Mouse (Mus musculus): ENCODE data around the gene Ifitm6. TPM values are rescaled to one million over a fixed set of nuclear protein-coding genes. Genes with fewer than 3 reads are reported as not detected.
"Not testable (repeated sequence)": the region's sequence is repeated elsewhere in the genome, so short reads cannot be mapped to it uniquely, and the experiment has no call there.

Gene Ifitm6
- polyA plus RNA-seq (2016; fragmentation: Nextera tagmentation; extraction: Ambion mirVana) = 1.4 and 2.7 TPM in 2 replicates

DNA sequence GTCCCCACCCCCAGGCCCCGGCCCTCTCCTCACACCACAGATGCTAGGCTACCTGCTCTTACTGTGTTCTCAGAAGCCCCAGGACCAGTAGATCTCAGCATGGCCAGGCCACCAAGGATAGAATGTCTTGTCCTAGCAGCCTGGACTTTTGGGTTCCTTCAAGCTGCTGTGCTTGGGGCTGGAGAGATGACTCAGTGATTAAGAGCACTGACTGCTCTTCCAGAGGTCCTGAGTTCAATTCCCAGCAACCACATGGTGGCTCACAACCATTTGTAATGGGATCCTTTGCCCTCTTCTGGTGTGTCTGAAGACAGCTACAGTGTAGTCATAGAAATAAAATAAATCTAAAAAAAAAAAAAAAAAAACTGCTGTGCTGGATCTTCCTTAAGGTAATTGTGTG lies at the start of gene Ifitm6:
Gene Ifitm6, minus strand, starts transcription at position 101 of the 400 bp plus-strand sequence.
- H3K36me3 ChIP-seq; H3K9ac ChIP-seq; H3K27ac ChIP-seq; H3K27me3 ChIP-seq (replicated peaks); H3K4me2 ChIP-seq; H3K4me3 ChIP-seq; H3K4me1 ChIP-seq; H3K9me3 ChIP-seq (replicated peaks); ATAC-seq: not testable (repeated sequence)
- 77% methylated on average over 1 of the region's 1 CpGs for WGBS (ENCODE audit: insufficient replicate concordance)

DNA sequence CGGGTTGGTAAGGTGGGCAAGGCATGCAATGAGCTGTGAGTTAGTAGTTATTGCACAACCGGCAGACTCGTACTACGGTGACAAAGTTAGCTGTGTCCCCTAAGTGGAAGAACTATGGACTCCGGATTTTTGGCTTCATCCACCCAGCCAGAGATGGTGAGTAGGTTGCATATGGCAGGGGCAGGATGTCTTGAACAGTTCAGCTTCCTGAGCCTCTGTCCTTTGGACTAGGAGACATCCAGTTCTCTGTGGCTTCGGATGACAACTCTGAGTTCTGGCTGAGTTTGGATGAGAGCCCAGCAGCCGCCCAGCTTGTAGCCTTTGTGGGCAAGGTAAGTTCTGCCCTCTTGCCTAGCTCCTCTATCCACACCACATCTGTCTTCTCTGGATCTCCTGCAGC lies 46.9 kb upstream of the Ifitm6 start:
- Histone ChIP-seq H3K36me3 (no peaks in the 10 kb centered on the region), H3K4me2 (no peak overlapping the region), H3K27me3 (replicated peaks) (peaks cover 95% of the 10 kb centered on the region), H3K27ac (no peak overlapping the region), H3K9ac (no peak overlapping the region), H3K9me3 (replicated peaks) (no peaks in the 10 kb centered on the region), H3K4me3 (no peak overlapping the region), H3K4me1 (peaks cover 46% of the 10 kb centered on the region)
- ATAC-seq = no peak
- 61% methylated on average over 7 of the region's 7 CpGs for WGBS (ENCODE audit: insufficient replicate concordance)

- Histone ChIP-seq H3K4me1 (peaks cover 46% of the 10 kb centered on the region), H3K27ac (no peak overlapping the region), H3K27me3 (replicated peaks) (peaks cover 97% of the 10 kb centered on the region), H3K9me3 (replicated peaks) (no peaks in the 10 kb centered on the region), H3K36me3 (no peaks in the 10 kb centered on the region), H3K9ac (no peak overlapping the region), H3K4me2 (no peak overlapping the region), H3K4me3 (no peak overlapping the region)
- 26% methylated on average over 7 of the region's 7 CpGs for WGBS (ENCODE audit: insufficient replicate concordance)
- peak; percentile 16; the same call in 1 of the 2 replicates for ATAC-seq
These were observed 46.5 kb upstream of the Ifitm6 start for GRCm38 (mm10) chr7:141064175-141064574.

DNA sequence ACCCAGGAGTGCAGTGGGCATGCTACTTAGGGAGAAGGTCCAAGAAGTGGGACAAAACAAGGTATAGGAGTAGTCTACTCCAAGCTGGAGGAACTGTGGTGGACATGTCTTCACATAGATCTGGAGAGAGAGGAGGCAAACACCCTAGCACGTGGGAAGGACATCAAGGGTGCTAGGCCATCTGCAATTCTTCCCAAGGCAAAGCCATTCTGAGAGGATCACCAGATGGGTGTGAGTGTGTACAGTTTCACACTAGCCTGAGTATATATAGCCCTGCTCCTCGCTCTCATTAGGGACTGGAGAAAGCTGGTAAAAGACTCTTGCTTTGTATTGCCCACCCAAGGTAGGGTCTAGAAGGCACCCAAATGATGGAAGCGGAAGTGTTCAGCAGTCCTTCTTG lies 45.6 kb upstream of the Ifitm6 start:
- H3K27me3 ChIP-seq (replicated peaks) = peaks cover 97% of the 10 kb centered on the region
- H3K27ac ChIP-seq = no peak overlapping the region
- H3K36me3 ChIP-seq = no peaks in the 10 kb centered on the region
- peaks cover 46% of the 10 kb centered on the region for H3K4me1 ChIP-seq
- no peak overlapping the region for H3K4me3 ChIP-seq
- H3K4me2 ChIP-seq = no peak overlapping the region
- 71% methylated on average over 3 of the region's 3 CpGs for WGBS (ENCODE audit: insufficient replicate concordance)
- ATAC-seq = no peak
- no peaks in the 10 kb centered on the region for H3K9me3 ChIP-seq (replicated peaks)
- H3K9ac ChIP-seq = no peak overlapping the region

- H3K27ac ChIP-seq = no peak overlapping the region
- no peak for ATAC-seq
- no peak overlapping the region for H3K4me2 ChIP-seq
- 25% methylated on average over 7 of the region's 7 CpGs for WGBS (ENCODE audit: insufficient replicate concordance)
- H3K4me3 ChIP-seq = no peak overlapping the region
- no peaks in the 10 kb centered on the region for H3K9me3 ChIP-seq (replicated peaks)
- no peaks in the 10 kb centered on the region for H3K36me3 ChIP-seq
- H3K9ac ChIP-seq = no peak overlapping the region
- peaks cover 46% of the 10 kb centered on the region for H3K4me1 ChIP-seq
- peaks cover 97% of the 10 kb centered on the region for H3K27me3 ChIP-seq (replicated peaks)
These were observed 44.8 kb upstream of the Ifitm6 start for GRCm38 (mm10) chr7:141062525-141062924.

DNA sequence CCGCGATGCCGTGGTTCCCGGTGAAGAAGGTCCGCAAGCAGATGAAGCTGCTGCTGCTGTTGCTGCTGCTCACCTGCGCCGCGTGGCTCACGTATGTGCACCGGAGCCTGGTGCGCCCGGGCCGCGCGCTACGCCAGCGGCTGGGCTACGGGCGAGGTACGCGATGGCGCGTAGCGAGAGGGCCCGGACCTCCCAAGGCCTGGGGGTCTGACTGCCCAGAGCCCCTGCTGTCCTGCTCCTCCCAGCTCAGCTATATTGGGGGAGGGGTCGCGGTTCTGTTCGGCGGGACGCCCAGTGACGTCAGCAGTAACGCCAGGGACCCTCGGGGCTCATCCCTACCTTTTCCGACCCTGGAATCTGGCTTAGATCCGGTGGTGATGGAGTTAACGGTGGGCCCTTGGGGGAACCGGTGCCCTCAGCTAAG lies 43.6 kb upstream of the Ifitm6 start:
- peak overlapping the region; percentile 47 for H3K9ac ChIP-seq
- H3K4me3 ChIP-seq = peak overlapping the region; percentile 54
- ATAC-seq = no peak
- no peak overlapping the region for H3K27ac ChIP-seq
- no peaks in the 10 kb centered on the region for H3K36me3 ChIP-seq
- peak overlapping the region; percentile 78 for H3K4me2 ChIP-seq
- H3K4me1 ChIP-seq = peaks cover 46% of the 10 kb centered on the region
- peaks cover 95% of the 10 kb centered on the region for H3K27me3 ChIP-seq (replicated peaks)
- no peaks in the 10 kb centered on the region for H3K9me3 ChIP-seq (replicated peaks)
- 5% methylated on average over 37 of the region's 37 CpGs for WGBS (ENCODE audit: insufficient replicate concordance)

DNA sequence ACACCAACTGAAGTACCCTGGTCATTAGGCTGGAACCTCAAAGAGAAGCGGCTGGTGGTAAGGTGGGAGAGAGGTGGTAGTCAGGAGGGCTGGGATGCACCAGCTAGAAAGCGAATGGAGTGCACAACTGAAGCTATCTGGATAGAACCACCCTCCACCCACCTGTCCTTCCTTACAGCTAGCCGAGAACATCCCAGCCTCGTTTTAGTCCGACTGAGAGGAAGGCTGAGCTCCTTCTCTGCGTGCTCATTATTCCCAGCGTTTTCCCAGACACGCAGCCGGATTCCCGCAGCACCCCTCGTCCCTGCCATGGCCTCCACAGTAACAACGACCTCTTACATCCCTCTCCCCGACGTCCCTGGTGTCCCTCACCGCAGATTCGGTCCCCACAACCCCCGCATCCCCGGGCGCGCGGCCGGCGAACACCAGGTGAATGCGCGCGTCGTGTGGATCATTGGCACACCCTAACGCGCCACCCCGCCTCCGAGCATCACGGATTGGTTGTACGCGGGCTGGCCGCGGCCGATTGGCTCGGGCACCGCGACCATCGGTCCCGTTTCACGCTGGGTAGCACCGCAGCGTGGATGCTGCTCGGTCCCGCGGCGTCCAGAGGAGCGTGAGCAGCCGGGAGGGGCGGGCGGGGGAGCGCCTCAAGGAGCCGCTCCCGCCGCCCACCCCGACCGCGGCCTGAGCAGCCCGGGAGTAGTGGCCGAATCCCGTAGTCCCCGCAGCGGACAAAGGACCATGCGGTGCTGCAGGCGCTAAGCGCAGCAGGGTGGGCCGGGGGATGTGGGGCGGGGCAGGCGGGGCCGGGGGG lies 42.9 kb upstream of the Ifitm6 start, which contains the start of gene B4galnt4:
Gene B4galnt4, plus strand, starts transcription at position 679 of the 817 bp plus-strand sequence.
- Histone ChIP-seq H3K4me1 (peaks cover 46% of the 10 kb centered on the region), H3K27ac (no peak within 1 kb of the TSS), H3K4me2 (peak within 1 kb of the TSS; percentile 78), H3K36me3 (no peaks in the 10 kb centered on the region), H3K9me3 (replicated peaks) (0 out of 2 replicates have a peak, but pooled peaks cover 3% of the 10 kb centered on the region), H3K27me3 (replicated peaks) (peaks cover 91% of the 10 kb centered on the region), H3K9ac (peak within 1 kb of the TSS; percentile 47), H3K4me3 (peak within 1 kb of the TSS; percentile 54)
- ATAC-seq = peak; percentile 40; the same call in 1 of the 2 replicates
- WGBS (ENCODE audit: insufficient replicate concordance) = 3% methylated on average over 72 of the region's 72 CpGs

- no peak overlapping the region for H3K27ac ChIP-seq
- peak overlapping the region; percentile 54; the same call in 1 of the 2 replicates for H3K4me3 ChIP-seq
- ATAC-seq = peak; percentile 64
- H3K4me1 ChIP-seq = peaks cover 45% of the 10 kb centered on the region
- H3K27me3 ChIP-seq (replicated peaks) = peaks cover 84% of the 10 kb centered on the region
- no peak overlapping the region for H3K9ac ChIP-seq
- H3K36me3 ChIP-seq = no peaks in the 10 kb centered on the region
- 0 out of 2 replicates have a peak, but pooled peaks cover 3% of the 10 kb centered on the region for H3K9me3 ChIP-seq (replicated peaks)
- H3K4me2 ChIP-seq = 0 out of 2 replicates have a peak overlapping the region, but pooled peaks have one; percentile 78
- WGBS (ENCODE audit: insufficient replicate concordance) = 53% methylated on average over 2 of the region's 2 CpGs
These were observed 42.2 kb upstream of the Ifitm6 start for GRCm38 (mm10) chr7:141059929-141060328.

DNA sequence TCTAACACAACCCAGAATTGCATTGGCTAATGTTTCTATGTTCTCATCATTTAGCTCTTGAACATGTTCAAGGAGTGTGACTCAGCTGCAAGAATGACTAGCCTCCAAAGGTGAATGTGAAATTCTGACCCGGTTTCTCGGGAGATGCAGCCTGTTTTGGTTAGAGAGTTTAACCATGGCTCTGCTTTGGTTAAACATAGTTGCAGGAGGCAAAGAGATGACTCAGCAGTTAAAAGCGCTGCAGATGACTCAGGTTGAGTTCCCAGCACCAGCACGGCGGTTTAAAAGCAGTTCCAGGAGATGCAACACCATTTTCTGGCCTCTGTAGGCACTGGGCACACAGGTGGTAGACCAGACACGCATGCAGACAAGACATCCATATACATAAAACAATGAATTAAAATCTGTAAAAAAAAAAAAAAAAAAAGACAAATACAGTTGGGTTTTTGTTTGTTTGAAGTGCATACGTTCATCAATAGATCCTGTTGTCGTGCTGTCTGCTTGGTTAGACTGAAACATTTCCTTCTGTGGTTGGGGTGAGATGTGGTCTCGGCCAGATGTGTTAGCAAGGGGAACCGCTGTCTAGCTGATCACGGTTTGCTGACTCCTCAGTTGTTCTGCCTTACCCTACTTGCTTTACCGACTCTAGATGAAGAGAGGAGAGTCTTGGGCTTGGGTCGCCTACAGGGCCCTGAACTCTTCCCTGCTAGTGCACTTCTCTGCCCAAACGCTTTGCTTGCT lies 41.0 kb upstream of the Ifitm6 start:
- ATAC-seq = no peak
- H3K36me3 ChIP-seq = no peaks in the 10 kb centered on the region
- peaks cover 36% of the 10 kb centered on the region for H3K4me1 ChIP-seq
- H3K9me3 ChIP-seq (replicated peaks) = 0 out of 2 replicates have a peak, but pooled peaks cover 3% of the 10 kb centered on the region
- 59% methylated on average over 14 of the region's 14 CpGs for WGBS (ENCODE audit: insufficient replicate concordance)
- H3K4me2 ChIP-seq = no peak overlapping the region
- no peak overlapping the region for H3K27ac ChIP-seq
- H3K27me3 ChIP-seq (replicated peaks) = peaks cover 82% of the 10 kb centered on the region
- no peak overlapping the region for H3K4me3 ChIP-seq
- H3K9ac ChIP-seq = no peak overlapping the region

DNA sequence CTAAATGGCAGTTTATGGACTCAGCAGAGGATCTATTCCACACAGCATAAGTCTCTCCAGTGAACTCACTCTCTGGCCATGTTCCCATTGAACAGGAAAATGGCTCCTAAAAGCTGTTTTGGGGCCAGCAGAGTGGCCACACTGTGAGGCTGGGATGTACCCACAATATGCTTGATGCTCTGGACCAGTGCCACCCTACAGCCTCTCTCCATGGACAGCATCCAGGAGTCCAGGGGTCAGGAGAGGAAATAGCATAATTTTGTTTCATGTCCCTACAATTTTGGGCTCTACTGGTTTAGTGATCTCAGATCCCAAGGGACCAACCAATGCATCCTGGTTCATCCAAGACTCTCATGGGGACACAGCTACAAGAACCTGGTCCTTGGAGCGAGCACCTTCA lies 39.8 kb upstream of the Ifitm6 start:
- Histone ChIP-seq H3K36me3 (no peaks in the 10 kb centered on the region), H3K9ac (no peak overlapping the region), H3K4me1 (peaks cover 24% of the 10 kb centered on the region), H3K27ac (no peak overlapping the region), H3K4me2 (no peak overlapping the region), H3K9me3 (replicated peaks) (0 out of 2 replicates have a peak, but pooled peaks cover 3% of the 10 kb centered on the region), H3K4me3 (no peak overlapping the region), H3K27me3 (replicated peaks) (peaks cover 74% of the 10 kb centered on the region)
- 63% methylated on average over 1 of the region's 1 CpGs for WGBS (ENCODE audit: insufficient replicate concordance)
- ATAC-seq = no peak

DNA sequence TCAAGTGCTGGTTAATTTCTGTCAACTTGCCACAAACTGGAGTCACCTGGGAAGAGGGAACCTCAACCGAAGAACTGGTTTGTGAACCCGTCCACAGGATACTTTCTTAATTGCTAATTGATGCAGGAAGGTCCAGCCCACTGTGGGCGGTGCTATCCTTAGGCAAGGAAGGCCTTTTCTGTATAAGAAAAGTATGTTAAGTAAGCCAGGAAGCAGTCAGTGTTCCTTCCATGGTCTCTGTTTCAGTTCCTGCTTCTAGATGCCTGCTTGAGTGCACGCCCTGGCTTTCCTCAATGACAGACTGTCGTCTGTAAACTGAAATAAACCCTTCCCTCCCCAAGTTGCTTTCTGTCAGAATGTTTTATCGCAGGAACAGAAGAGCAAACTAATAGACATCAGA lies 39.3 kb upstream of the Ifitm6 start:
- no peak overlapping the region for H3K4me2 ChIP-seq
- WGBS (ENCODE audit: insufficient replicate concordance) = 66% methylated on average over 6 of the region's 6 CpGs
- H3K27me3 ChIP-seq (replicated peaks) = peaks cover 68% of the 10 kb centered on the region
- H3K9me3 ChIP-seq (replicated peaks) = 0 out of 2 replicates have a peak, but pooled peaks cover 3% of the 10 kb centered on the region
- no peak for ATAC-seq
- peaks cover 19% of the 10 kb centered on the region for H3K4me1 ChIP-seq
- no peak overlapping the region for H3K9ac ChIP-seq
- no peaks in the 10 kb centered on the region for H3K36me3 ChIP-seq
- H3K27ac ChIP-seq = no peak overlapping the region
- no peak overlapping the region for H3K4me3 ChIP-seq

DNA sequence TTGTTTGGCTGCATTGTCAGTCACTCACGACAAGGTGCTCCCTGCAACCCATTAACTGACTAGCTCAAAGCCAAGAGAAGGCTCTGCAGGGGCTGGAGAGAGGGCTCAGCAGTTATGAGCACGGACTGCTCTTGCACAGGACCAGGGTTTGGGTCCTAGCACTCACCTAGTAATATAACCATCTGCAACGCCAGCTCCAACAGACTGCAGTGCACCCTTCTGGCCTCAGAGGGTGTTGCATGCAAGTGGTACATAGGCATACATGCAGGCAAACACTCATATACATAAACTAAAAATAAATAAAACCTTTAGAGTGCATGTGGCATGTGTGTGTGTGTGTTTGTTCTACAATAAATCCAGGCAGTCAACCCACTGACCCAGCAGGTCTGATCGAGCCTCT lies 38.1 kb upstream of the Ifitm6 start:
- 0 out of 2 replicates have a peak, but pooled peaks cover 3% of the 10 kb centered on the region for H3K9me3 ChIP-seq (replicated peaks)
- no peak overlapping the region for H3K4me2 ChIP-seq
- no peak for ATAC-seq
- WGBS (ENCODE audit: insufficient replicate concordance) = 52% methylated on average over 4 of the region's 4 CpGs
- no peak overlapping the region for H3K27ac ChIP-seq
- H3K36me3 ChIP-seq = no peaks in the 10 kb centered on the region
- H3K9ac ChIP-seq = no peak overlapping the region
- H3K27me3 ChIP-seq (replicated peaks) = peaks cover 56% of the 10 kb centered on the region
- H3K4me3 ChIP-seq = no peak overlapping the region
- peaks cover 10% of the 10 kb centered on the region for H3K4me1 ChIP-seq

Measured in liver, embryonic 12.5 days (tissue).